Mouse (Mus musculus) lung, postnatal 0 days (tissue): Measurements from ENCODE around the gene Serinc5.

Experiments used
- CTCF ChIP-seq: IDR thresholded peaks from 2 replicates; pipeline ENCODE4 v1.5.1; 2016; ENCODE audit warnings: antibody characterized with exemption, mild to moderate bottlenecking
- EP300 ChIP-seq: IDR thresholded peaks from 2 replicates; pipeline ENCODE4 v1.6.1; 2016; ENCODE audit warnings: antibody characterized with exemption, mild to moderate bottlenecking, control low read depth

GRCm38 (mm10) chr13:92706342-92707061 lies 95.6 kb downstream of the Serinc5 start:
- TF ChIP-seq CTCF (no peak), EP300 (no peak)
